Comparison of ENCODE assay signal across 16 mouse cellular contexts in the genomic region with DNA sequence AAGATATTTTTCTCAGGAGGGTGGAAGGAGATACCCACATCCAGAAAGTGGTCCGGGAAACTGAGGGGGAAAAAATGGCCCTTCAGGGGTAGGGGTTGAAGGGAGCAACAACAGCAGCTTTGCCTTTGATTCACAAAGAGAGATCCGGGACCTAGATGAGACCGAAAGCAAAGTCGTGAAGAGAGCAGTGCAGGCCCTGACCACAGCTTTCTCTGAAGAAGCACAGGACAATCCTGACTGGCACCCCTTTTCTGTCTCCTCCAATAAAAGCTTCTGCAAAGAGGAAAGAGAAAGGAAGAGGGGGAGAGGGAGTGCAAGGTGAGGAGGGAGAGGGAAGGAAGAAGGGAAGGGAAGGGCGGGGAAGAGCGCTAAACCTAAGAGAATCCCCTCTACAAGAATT. TPM values are rescaled to one million over a fixed set of nuclear protein-coding genes. Genes with fewer than 3 reads are reported as not detected.
DNase-seq lines count a peak whose midpoint lies in the region; ATAC-seq and TF ChIP-seq lines count a peak whose summit lies in the region.
"Had no signal": no experiment of that assay in that cellular context is flagged by ENCODE, and none has a peak within 500 bp of the region (broad histone marks: within the 10 kb centered on the region; RNA-seq: fewer than 3 reads in every experiment).

No protein-coding gene starts in this region.

- H3K4me2 ChIP-seq in hindbrain, embryonic 12.5 days (replicated peaks): peak overlapping the region; percentile 37
- H3K4me2 ChIP-seq in hindbrain, embryonic 16.5 days (ENCODE audit: low read length): no peak overlapping the region
- H3K4me2 ChIP-seq in hindbrain, embryonic 15.5 days: peak overlapping the region; percentile 29; the same call in 1 of the 2 replicates
- H3K4me2 ChIP-seq in lung, postnatal 0 days (replicated peaks; ENCODE audit: low read depth, low read length): no peak overlapping the region
- H3K4me2 ChIP-seq: forebrain, embryonic 15.5 days had no signal

- TF ChIP-seq CTCF in spleen, adult 2 months (IDR thresholded peaks at IDR 0.05; ENCODE audit: extremely low read depth, insufficient read depth, insufficient read length, insufficient replicate concordance): no peak
- no peak for TF ChIP-seq CTCF in lung, postnatal 0 days (IDR thresholded peaks at IDR 0.05)

- ATAC-seq in hindbrain, embryonic 12.5 days (ENCODE audit: low FRiP score): no peak
- no peak for ATAC-seq in hindbrain, embryonic 16.5 days
- ATAC-seq in hindbrain, embryonic 15.5 days (ENCODE audit: low FRiP score, low read depth): no peak
- no peak for ATAC-seq in lung, postnatal 0 days
- ATAC-seq: forebrain, embryonic 15.5 days; Patski had no signal

- DNase-seq in spleen, adult 2 months (ENCODE audit: low read depth in 1 of 2, low spot score in 2 of 2): no peak
- DNase-seq in spleen, adult 18-20 months: no peak
- DNase-seq in thymus, postnatal 25 days: peak; percentile 58
- DNase-seq in yolk sac, embryonic 10.5 days (ENCODE audit: low spot score): no peak
- no peak for DNase-seq in lung, postnatal 0 days (ENCODE audit: low spot score)
- DNase-seq: cerebellum, postnatal 10 days; gastrocnemius, postnatal 14 days; kidney, adult 11 months; layer of hippocampus, postnatal 36 days had no signal

- H3K9ac ChIP-seq in hindbrain, embryonic 12.5 days: peak overlapping the region; percentile 35
- no peak overlapping the region for H3K9ac ChIP-seq in hindbrain, embryonic 16.5 days (ENCODE audit: low read depth, low read length)
- H3K9ac ChIP-seq in hindbrain, embryonic 15.5 days: no peak overlapping the region
- H3K9ac ChIP-seq in lung, postnatal 0 days (replicated peaks; ENCODE audit: low read depth): no peak overlapping the region
- H3K9ac ChIP-seq: forebrain, embryonic 15.5 days had no signal

- H3K27me3 ChIP-seq in hindbrain, embryonic 12.5 days: peaks cover 71% of the 10 kb centered on the region
- H3K27me3 ChIP-seq in hindbrain, embryonic 16.5 days (replicated peaks; ENCODE audit: control insufficient read depth, insufficient read depth, low read length): peaks cover 50% of the 10 kb centered on the region
- no peaks in the 10 kb centered on the region for H3K27me3 ChIP-seq in spleen, adult 2 months (ENCODE audit: control insufficient read depth, insufficient read depth, low read length)
- H3K27me3 ChIP-seq in hindbrain, embryonic 15.5 days: peaks cover 62% of the 10 kb centered on the region
- peaks cover 26% of the 10 kb centered on the region for H3K27me3 ChIP-seq in lung, postnatal 0 days (replicated peaks; ENCODE audit: insufficient read depth, low read length)
- H3K27me3 ChIP-seq: Patski had no signal

- TF ChIP-seq POLR2A in spleen, adult 2 months (IDR thresholded peaks at IDR 0.05; ENCODE audit: low read depth, low read length): no peak

- peak overlapping the region; percentile 42; the same call in 1 of the 2 replicates for H3K4me3 ChIP-seq in hindbrain, embryonic 12.5 days
- H3K4me3 ChIP-seq in hindbrain, embryonic 16.5 days (ENCODE audit: low read length): no peak overlapping the region
- H3K4me3 ChIP-seq in spleen, adult 2 months (ENCODE audit: extremely low read depth, insufficient read depth, insufficient read length): no peak overlapping the region
- 0 out of 2 replicates have a peak overlapping the region, but pooled peaks have one; percentile 1 for H3K4me3 ChIP-seq in hindbrain, embryonic 15.5 days
- no peak overlapping the region for H3K4me3 ChIP-seq in lung, postnatal 0 days (ENCODE audit: low read depth, low read length)
- H3K4me3 ChIP-seq: forebrain, embryonic 15.5 days had no signal

- H3K9me3 ChIP-seq in hindbrain, embryonic 12.5 days (replicated peaks): no peaks in the 10 kb centered on the region
- H3K9me3 ChIP-seq in hindbrain, embryonic 16.5 days (ENCODE audit: control insufficient read depth, low read length): no peaks in the 10 kb centered on the region
- no peaks in the 10 kb centered on the region for H3K9me3 ChIP-seq in hindbrain, embryonic 15.5 days
- no peaks in the 10 kb centered on the region for H3K9me3 ChIP-seq in lung, postnatal 0 days (ENCODE audit: low read length)
- H3K9me3 ChIP-seq: forebrain, embryonic 15.5 days had no signal

- 0 out of 2 replicates have a peak overlapping the region, but pooled peaks have one; percentile 14 for H3K27ac ChIP-seq in hindbrain, embryonic 12.5 days
- no peak overlapping the region for H3K27ac ChIP-seq in hindbrain, embryonic 16.5 days (ENCODE audit: low read depth, low read length)
- peak overlapping the region; percentile 60 for H3K27ac ChIP-seq in spleen, adult 2 months (ENCODE audit: insufficient read depth, low read length)
- H3K27ac ChIP-seq in hindbrain, embryonic 15.5 days (replicated peaks): no peak overlapping the region
- H3K27ac ChIP-seq in lung, postnatal 0 days (ENCODE audit: low read length): no peak overlapping the region
- H3K27ac ChIP-seq: forebrain, embryonic 15.5 days; macrophage had no signal

- no peak for TF ChIP-seq EP300 in lung, postnatal 0 days (IDR thresholded peaks at IDR 0.05)

- no peaks in the 10 kb centered on the region for H3K36me3 ChIP-seq in hindbrain, embryonic 12.5 days
- H3K36me3 ChIP-seq in hindbrain, embryonic 16.5 days (ENCODE audit: control insufficient read depth, insufficient read depth, low read length): no peaks in the 10 kb centered on the region
- 0 out of 2 replicates have a peak, but pooled peaks cover 1% of the 10 kb centered on the region for H3K36me3 ChIP-seq in spleen, adult 2 months (ENCODE audit: control insufficient read depth, insufficient read depth, low read length)
- H3K36me3 ChIP-seq in hindbrain, embryonic 15.5 days: no peaks in the 10 kb centered on the region
- H3K36me3 ChIP-seq in lung, postnatal 0 days (ENCODE audit: insufficient read depth, low read length): no peaks in the 10 kb centered on the region
- H3K36me3 ChIP-seq: forebrain, embryonic 15.5 days had no signal

- H3K4me1 ChIP-seq in hindbrain, embryonic 12.5 days: 0 out of 2 replicates have a peak, but pooled peaks cover 3% of the 10 kb centered on the region
- H3K4me1 ChIP-seq in hindbrain, embryonic 16.5 days (ENCODE audit: control insufficient read depth, insufficient read depth, low read depth, low read length): peaks cover 3% of the 10 kb centered on the region; the same call in 1 of the 2 replicates
- H3K4me1 ChIP-seq in spleen, adult 2 months (ENCODE audit: control insufficient read depth, insufficient read depth, insufficient read length): no peaks in the 10 kb centered on the region
- H3K4me1 ChIP-seq in hindbrain, embryonic 15.5 days (replicated peaks): peaks cover 6% of the 10 kb centered on the region; the same call in 1 of the 2 replicates
- H3K4me1 ChIP-seq in lung, postnatal 0 days (ENCODE audit: insufficient read depth, low read depth, low read length): no peaks in the 10 kb centered on the region

- 10% methylated on average over 6 of the region's 6 CpGs for whole genome bisulfite sequencing in hindbrain, embryonic 12.5 days
- WGBS in hindbrain, embryonic 16.5 days: 26% methylated on average over 6 of the region's 6 CpGs
- WGBS in spleen, adult 2 months: 28% methylated on average over 6 of the region's 6 CpGs
- WGBS in hindbrain, embryonic 15.5 days: 27% methylated on average over 6 of the region's 6 CpGs
- WGBS in lung, postnatal 0 days: 67% methylated on average over 6 of the region's 6 CpGs

RNA-seq across cellular contexts. Expression of a gene that starts 9.3 kb away (rescaled TPM):
- polyA plus RNA-seq in hindbrain, embryonic 12.5 days (2016; fragmentation: Nextera tagmentation; extraction: Ambion mirVana): 1.1 and 2.9 TPM in 2 replicates
- polyA plus RNA-seq in hindbrain, embryonic 16.5 days (2015; fragmentation: Nextera tagmentation; extraction: Ambion mirVana): 0.28 and 0.47 TPM in 2 replicates
- polyA plus RNA-seq in spleen, adult 2 months (2012; rRNA removed): not detected in 2 replicates
- 0.45 and 0.48 TPM in 2 replicates for polyA plus RNA-seq in hindbrain, embryonic 15.5 days (2015; fragmentation: Nextera tagmentation; extraction: Ambion mirVana)
- polyA plus RNA-seq in lung, postnatal 0 days (2015; fragmentation: Nextera tagmentation; extraction: Ambion mirVana): not detected in 2 replicates
- polyA plus RNA-seq: forebrain, embryonic 15.5 days; liver, embryonic 16.5 days; macrophage; Patski had no signal

RNA-seq across cellular contexts. Expression of a gene that starts 17.5 kb away (rescaled TPM):
- 3.5 and 3.8 TPM in 2 replicates for polyA plus RNA-seq in hindbrain, embryonic 12.5 days (2016; fragmentation: Nextera tagmentation; extraction: Ambion mirVana)
- polyA plus RNA-seq in hindbrain, embryonic 16.5 days (2015; fragmentation: Nextera tagmentation; extraction: Ambion mirVana): 0.35 and 1.1 TPM in 2 replicates
- polyA plus RNA-seq in spleen, adult 2 months (2012; rRNA removed): not detected in 2 replicates
- 0.69 and 1.2 TPM in 2 replicates for polyA plus RNA-seq in hindbrain, embryonic 15.5 days (2015; fragmentation: Nextera tagmentation; extraction: Ambion mirVana)
- not detected in 2 replicates for polyA plus RNA-seq in lung, postnatal 0 days (2015; fragmentation: Nextera tagmentation; extraction: Ambion mirVana)
- polyA plus RNA-seq: forebrain, embryonic 15.5 days; liver, embryonic 16.5 days; macrophage; Patski had no signal

RNA-seq across cellular contexts. Expression of a gene that starts 18.0 kb away (rescaled TPM):
- 48.4 and 63.4 TPM in 2 replicates for polyA plus RNA-seq in hindbrain, embryonic 12.5 days (2016; fragmentation: Nextera tagmentation; extraction: Ambion mirVana)
- 27.2 and 33.8 TPM in 2 replicates for polyA plus RNA-seq in hindbrain, embryonic 16.5 days (2015; fragmentation: Nextera tagmentation; extraction: Ambion mirVana)
- polyA plus RNA-seq in spleen, adult 2 months (2012; rRNA removed): 5.9 and 9.6 TPM in 2 replicates
- 28.8 and 32.3 TPM in 2 replicates for polyA plus RNA-seq in hindbrain, embryonic 15.5 days (2015; fragmentation: Nextera tagmentation; extraction: Ambion mirVana)
- 2.4 and 2.7 TPM in 2 replicates for polyA plus RNA-seq in lung, postnatal 0 days (2015; fragmentation: Nextera tagmentation; extraction: Ambion mirVana)
- polyA plus RNA-seq: macrophage had no signal

Comparison
In these comparisons a context has a peak if more than half of its experiments do, and no peak if none do; other contexts are left out.
1. H3K27ac ChIP-seq: peak in hindbrain, embryonic 12.5 days (single experiment) and spleen, adult 2 months (single experiment); none in hindbrain, embryonic 16.5 days (single experiment), hindbrain, embryonic 15.5 days (single experiment) and lung, postnatal 0 days (single experiment).
2. H3K4me2 ChIP-seq: peak in hindbrain, embryonic 12.5 days (single experiment) and hindbrain, embryonic 15.5 days (single experiment); none in hindbrain, embryonic 16.5 days (single experiment) and lung, postnatal 0 days (single experiment).
3. H3K4me3 ChIP-seq: peak in hindbrain, embryonic 12.5 days (single experiment) and hindbrain, embryonic 15.5 days (single experiment); none in hindbrain, embryonic 16.5 days (single experiment), spleen, adult 2 months (single experiment) and lung, postnatal 0 days (single experiment).